Mouse (Mus musculus) layer of hippocampus, postnatal 10 days (tissue): ENCODE measurements around the gene Gm20388. TPM values are rescaled to one million over a fixed set of nuclear protein-coding genes. Genes with fewer than 3 reads are reported as not detected.
"Not testable (repeated sequence)": the region's sequence is repeated elsewhere in the genome, so short reads cannot be mapped to it uniquely, and the experiment has no call there.

Source experiments
- DNase-seq, 2 experiments: peaks; one replicate each; pipeline ENCODE4 v3.0.0; 2021; ENCODE audit warnings: low spot score in 2 of 2
- total RNA-seq, 2 experiments: library from RNA; stranded (reverse); gene quantifications; 2 replicates each; pipeline ENCODE4 v1.2.3; 2021

Gene Gm20388
- total RNA-seq, 2 experiments from 2014 or later: not detected

DNA sequence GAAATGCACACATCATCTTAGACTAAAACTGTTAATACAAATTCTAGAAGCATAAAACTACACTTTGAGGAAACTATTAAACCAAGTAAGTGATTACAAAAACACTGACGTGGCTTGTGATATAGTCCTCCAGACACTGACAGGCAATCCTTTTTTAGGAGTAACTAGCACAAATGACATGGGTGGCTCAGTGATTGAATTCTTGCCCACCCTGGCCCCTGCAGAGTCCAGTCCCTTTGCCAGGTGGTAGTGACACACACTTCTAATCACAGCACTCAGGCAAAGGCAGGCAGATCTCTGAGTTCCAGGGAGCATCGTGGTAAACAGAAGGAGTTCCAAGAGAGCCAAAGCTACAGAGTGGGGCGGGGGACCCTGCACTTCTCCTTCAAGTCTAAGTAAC, 3094.7 kb downstream of the Gm20388 start:
- DNase-seq: no peak

DNA sequence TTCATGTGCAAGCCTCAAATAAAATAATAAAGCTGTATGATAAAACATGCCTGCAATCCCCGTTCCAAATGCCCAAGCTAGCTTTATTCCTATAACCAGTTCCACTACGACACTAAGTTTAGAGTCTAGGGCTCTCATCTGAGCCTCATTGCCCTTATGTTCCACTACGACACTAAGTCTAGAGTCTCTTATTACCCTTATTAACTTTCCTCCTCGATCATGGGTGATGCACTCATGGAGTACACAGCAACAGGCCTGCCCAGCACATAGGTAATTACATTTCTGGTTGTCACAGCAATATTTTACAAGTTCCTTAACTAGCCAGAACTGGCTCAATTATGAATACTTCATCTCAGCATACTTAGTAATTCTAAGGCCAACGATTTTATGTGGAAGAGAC, 3095.2 kb downstream of the Gm20388 start:
- no peak for DNase-seq

DNA sequence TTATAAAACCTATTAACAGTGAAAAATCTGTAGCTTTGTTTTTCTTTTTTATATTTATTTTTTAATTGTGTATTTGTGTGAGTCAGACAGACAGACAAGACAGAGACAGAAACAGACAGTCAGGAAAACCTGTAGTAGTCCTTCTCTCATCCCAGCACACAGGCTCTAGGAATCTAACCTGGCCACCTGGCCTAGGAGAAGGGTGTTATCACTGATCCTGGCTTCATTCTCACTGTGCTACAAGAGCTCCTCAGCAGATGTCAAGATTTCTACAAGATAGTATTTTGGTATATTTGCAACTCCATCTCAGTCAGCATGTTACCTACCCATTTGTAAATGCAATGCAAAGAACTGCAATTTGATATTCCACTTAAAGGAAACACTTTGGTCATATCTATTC, 3100.7 kb downstream of the Gm20388 start:
- no peak for DNase-seq

DNA sequence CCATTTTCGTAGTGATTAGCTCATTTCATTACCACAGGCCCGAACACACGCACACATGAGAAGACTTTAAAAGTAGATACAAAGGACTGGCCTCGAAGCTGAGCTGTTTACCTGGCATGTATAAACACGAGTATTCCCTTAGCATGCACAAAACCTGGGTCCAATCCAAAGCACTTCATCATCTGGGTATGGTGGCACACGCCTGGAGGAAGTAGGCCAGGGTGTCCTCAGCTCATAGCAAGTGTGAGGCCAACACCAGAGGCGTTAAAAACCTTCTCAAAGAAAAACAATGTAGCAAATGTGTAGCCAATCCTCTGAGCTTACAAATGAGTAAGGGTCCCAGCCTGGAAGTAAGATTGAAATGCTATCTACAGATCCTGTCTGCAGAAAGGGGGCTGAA, 3103.8 kb downstream of the Gm20388 start:
- DNase-seq: no peak

DNA sequence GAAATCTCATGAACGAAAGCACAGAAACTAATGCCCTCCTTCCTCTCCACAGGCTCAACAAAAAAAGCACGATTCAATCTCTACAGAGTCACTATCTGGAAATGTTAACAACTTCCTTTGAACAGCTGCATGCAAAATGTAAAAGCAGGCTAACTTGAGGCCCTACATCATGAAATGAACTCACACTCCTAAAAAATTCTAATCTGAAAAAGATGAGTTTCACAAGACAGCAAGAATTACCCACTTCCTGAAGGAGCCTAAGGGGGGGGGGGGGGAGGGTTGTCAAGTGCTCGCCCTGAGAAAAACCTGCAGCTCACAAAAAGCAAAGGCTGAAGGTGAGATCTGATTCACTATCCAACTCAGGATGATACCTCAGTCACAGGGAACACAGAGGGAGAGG, 3104.4 kb downstream of the Gm20388 start:
- DNase-seq: no peak

DNA sequence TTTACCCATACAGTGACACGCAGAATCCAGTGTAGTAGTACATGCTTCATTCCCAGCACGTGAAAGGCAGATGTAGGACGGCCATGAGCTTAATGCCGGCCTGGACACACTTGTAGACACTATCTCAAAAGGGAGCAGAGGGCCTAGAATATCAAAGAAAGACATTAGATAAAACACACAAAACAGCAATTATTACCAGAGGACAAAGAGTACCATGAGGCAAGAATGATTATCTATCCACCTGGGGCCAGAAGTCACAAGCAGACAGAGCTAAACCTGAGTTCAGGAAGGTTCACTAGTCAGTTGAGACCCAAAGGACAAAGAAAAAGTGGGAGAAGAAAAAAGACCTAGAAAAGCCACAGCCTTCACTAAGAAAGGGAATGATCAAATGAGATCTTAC, 3106.5 kb downstream of the Gm20388 start:
- no peak for DNase-seq

DNA sequence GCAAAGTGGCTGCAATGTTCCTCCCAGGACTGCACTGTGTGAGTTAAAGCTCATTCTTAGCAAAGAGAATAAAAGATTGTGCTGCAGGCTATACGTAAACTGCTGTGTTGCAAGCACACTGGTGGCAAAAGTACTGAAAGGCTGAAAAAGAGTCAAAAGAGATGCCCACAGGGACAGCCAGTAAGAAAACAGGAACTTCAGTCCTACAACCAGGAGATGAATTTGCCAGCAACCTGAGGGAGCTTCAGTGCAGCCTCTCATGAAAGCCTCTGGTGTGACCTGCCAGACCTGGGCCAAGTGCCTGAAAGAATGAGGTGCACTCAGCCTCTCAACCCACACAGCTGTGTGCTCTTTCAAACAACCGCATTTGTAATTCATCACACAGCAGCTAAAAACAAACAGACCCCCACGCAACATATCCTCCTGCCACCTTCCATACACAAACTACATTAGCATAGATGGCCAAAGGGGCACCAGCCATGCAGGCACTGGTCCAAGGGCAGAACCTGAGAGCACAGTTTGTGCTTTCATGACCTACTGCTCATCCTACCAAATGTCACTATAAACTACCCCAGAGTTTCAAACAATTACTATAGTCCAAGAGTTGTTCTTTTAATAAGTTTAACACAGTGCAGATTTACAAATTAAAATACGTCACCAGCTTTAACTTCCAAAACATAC, 3108.0 kb downstream of the Gm20388 start:
- no peak for DNase-seq

DNA sequence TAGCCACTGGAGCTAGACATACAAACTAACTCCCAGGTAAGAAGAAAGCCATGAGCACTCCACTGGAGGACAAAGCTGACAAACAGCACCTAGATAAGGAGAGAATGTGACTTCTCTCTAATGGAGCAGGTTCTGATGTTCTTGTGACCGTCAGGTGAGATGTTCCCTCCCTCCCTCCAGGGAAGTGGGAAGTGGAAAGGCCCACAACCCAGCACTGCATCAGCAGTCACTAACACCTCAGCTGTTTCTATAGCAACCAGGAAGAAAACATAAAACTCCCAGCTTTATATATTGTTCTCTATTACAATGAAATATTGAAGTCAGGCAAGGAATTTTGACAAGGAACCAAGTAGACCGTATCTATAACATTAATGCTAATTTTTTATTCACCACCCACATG, 3109.4 kb downstream of the Gm20388 start:
- DNase-seq: no peak

DNA sequence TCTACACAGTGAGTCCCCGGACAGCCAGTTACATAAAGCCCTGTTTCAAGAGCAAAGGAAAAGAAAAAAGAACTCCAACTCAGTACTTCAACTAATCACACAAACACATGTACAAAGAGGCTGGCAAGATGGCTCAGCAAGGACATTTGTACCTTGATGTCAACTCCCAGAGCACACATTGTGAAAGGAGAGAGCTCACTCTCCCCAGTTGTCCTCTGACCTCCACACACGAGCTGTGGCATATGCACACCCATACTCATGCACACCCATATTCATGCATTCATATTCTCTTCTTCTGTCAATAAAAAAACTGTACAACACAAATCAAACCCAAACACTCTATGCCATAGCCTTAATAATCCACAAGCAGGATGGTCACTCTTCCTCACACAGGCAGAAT, 3110.2 kb downstream of the Gm20388 start:
- no peak for DNase-seq

DNA sequence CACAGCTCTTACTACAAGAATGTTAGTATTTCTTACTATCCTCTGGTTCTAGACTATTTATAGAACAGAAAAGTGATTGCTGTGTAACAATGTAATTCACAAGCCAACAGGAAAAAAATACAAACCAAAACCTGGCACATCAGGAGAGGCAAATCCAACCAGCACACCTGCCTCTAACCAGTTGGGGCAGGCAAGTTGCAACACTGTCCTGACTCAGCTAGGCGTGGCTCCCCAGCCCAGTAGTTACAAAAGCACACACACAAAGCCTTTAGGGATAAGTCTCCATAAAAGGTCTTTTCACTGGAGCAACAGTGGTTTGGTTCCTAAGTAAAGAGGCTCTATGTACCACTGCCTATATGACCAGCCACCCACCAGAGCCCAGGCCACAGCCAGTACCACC, 3110.6 kb downstream of the Gm20388 start:
- DNase-seq: no peak

DNA sequence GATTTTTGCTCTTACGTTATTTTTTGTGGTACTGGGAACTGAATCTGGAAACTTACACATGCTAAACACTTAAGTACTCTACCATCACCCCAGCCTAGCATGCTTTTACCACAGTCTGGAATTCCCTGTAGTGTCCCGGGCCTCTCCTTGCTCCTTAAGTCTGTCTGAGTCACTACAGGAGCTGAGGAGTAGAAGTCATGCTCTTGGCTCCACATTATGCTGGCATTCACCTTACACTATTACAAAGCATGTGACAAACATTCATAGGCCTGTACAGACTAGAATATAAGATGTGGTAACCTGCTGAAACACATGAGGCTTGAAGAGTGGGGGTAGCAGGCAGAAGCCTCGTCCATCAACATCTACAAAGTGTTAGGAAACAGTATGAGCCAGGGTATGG, 3112.1 kb downstream of the Gm20388 start:
- no peak for DNase-seq

DNA sequence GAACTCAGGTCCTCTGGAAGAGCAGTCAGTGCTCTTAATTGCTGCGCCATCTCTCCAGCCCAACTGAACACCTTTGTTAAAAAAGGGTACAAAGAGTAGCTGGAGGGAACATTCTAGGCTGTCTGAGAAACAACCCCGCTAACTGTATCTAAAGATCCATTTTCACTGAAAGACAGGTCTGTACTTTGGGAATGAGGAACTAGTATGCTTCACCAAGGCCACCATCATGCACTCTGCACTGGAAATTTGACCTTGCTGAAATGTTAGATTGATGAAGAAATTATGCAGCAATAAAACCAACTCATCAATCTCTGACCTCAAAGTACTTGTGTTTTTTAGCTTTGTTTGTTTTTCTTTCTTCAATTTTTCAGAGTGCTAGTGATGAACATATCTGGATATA, 3113.6 kb downstream of the Gm20388 start:
- no peak for DNase-seq

DNA sequence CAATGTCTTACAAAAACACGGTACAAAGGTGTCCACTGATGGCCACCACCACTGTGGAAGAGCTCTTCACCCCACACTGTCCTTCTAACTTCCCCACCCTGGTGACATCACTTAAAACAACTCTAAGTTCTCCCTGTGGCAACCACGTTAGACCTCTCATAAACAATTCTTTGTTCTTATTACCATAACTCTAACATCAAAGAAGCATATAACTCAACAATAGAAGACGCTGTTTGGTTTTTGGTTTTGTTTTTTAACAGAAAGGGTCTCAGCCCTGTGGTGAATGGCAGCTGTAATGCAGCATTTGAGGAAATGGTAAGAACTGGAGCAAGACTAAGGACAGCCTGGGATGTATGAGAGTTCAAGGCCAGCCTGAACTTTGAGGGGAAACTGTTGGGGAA, 3115.3 kb downstream of the Gm20388 start:
- DNase-seq: no peak

DNA sequence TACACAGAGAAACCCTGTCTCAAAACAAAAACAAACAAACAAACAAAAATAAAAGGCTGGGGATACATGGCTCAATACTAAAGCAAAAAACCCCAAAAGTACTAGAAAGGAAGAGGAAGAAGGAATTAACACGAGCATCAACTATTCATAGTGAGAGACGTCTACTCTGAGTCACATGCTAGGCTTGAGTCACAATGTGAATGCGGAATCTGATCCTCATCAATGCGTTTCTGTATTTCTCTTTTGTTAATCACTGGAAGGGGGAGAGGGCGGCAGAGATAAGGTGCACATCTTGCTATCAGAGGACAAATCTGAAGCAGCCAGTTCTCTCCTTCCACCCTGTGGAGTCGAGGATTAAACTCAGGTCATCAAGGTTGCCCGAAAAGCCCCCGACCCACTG, 3117.1 kb downstream of the Gm20388 start:
- DNase-seq: no peak

DNA sequence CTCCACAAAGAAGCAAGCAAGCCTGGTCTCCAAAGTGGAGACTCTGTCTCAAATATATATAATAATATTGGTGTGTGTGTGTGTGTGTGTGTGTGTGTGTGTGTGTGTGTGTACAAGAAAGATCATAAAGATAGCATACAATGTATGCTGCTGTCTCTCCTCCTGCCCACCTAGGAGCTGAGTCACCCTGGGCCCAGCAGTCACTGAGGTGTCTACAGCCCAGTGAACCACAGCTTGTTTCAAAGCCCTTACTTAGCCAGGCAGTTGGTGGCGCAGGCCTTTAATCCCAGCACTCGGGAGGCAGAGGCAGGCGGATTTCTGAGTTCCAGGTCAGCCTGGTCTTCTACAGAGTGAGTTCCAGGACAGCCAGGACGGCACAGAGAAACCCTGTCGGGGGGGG, 3119.4 kb downstream of the Gm20388 start:
- DNase-seq: not testable (repeated sequence)

DNA sequence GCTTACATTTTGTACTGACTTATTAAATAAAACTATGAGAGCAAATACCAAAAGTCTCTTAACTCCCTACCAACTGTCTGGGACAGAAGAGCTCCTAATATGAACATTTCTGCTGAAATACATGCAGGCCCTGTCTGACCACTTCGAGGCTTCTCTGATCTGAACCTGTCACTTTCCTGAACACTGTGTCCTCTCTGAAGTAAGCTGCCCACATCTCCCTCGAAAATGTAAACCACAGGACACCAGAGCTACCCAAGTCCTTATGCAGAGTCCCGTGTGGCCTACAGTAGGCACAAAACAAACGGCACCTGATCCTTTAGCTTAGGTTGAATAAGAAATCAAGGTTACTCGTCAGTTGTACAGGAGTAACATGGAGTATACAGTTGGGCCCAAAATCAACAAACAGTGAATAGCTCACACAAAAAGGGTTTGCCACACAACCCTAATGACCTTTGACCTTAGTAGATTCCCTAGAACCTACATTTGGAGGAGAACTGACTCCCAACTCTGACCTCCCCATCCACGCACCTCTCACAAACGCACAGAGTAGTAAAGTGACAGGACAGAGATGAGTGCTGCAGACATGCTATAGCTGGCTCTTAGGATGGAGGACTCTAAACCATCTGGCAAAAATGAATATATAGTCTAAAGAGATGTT, 3120.8 kb downstream of the Gm20388 start:
- no peak for DNase-seq

DNA sequence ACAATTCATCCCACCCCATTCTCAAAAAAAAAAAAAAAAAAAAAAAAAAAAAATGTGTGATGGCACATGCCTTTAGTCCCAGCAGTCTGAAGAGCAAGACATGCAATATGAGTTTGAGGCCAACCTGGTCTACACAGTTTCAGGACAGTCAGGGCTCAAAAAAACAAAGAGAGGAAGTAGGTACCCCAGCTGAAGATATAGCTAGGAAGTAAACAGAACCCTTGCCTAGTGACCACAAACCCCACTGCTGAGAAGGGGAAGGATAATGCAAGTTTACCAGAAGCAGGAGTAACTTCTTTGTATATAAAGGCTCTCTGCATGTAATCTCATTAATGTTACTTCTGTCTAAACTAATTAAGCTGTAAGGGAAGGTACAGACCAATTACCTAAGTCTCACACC, 3122.1 kb downstream of the Gm20388 start:
- DNase-seq: no peak

DNA sequence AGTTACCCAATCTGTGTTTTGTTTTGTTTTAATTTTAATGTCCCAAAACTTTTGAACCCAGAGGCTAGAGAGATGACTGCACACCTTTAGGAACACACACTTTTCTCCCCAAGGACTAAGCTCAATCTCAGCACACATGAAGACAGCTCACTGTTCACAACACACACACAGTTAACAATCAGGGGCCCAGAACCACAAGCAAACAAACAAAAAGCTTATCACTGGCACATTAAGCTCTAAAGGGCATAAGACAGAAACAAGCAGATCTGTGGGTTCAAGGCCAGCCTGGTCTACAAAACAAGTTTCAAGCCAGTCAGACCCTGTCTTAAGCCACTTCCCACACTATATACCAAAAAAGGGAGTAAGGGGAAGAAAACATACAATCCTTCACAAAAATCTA, 3122.8 kb downstream of the Gm20388 start:
- DNase-seq: no peak

DNA sequence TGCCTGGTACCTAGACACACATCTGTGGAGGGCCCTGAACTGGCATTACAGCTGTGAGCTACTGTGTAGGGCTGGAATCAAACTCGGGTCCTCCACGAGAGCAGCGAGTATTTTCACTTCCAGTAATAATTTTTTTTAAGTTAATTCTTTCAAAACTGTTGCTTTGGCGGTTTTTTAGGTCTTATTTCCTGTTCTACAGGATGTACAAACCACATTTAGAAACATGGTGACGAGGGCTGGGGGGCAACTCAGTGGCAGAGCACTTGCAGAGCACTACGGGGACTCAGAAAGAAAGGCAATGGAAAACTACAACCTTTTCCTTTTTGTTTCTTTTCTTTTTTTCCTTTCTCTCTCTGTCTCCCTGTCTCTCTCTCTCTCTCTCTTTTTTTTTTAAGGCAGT, 3123.5 kb downstream of the Gm20388 start:
- DNase-seq: no peak

DNA sequence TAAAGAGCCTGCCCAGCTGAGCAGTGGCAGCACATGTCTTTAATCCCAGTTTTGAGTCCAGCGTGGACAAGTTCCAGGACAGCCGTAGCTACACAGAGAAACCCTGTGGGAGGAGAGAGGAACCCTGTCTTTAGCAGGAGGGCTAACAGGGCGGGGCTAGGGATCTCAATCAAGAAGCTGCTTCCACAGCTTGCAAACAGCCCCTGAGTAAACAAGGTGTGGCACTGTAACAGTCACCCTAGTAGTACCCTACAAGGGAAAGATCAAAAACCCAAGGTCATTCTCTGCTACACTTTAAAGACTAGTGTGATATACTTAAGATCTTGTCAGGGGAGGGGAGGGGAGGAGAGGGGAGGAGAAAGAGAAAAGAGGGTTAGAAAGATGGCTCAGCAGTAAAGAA, 3126.3 kb downstream of the Gm20388 start:
- DNase-seq: no peak

DNA sequence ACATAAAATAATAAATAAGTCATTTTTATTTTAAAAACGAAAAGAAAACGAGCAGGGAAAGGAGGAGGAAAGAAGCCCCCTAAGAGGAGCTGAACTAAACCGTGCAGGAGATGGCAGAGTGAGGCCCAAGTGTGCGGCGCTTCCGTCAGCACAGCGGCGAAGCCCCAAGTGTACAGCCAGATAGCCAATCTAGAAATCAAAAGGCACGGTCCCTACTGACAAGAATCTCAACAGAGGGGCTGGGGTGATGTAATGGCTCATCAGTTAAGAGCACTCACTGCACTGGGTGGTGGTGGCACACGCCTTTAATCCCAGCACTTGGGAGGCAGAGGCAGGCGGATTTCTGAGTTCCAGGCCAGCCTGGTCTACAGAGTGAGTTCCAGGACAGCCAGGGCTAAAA, 3126.8 kb downstream of the Gm20388 start:
- no peak for DNase-seq

DNA sequence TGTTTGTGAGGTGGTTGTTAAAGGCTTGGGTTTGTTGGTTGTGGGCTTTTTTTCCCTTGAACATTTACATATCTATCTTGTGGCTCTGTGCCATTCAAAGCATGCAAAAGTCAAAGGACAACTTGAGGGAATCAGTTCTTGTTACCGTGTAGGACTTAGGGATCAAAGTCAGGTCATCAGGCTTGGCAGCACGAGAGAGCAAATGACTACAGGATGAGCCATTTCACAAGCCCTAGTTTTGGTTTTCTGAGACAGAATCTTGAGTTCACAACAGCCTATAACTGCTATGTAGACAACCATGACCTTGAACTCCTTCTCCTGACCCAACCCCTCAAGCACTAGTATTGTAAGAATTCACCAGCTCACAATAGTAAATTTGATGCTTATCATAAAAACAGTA, 3127.7 kb downstream of the Gm20388 start:
- no peak for DNase-seq

DNA sequence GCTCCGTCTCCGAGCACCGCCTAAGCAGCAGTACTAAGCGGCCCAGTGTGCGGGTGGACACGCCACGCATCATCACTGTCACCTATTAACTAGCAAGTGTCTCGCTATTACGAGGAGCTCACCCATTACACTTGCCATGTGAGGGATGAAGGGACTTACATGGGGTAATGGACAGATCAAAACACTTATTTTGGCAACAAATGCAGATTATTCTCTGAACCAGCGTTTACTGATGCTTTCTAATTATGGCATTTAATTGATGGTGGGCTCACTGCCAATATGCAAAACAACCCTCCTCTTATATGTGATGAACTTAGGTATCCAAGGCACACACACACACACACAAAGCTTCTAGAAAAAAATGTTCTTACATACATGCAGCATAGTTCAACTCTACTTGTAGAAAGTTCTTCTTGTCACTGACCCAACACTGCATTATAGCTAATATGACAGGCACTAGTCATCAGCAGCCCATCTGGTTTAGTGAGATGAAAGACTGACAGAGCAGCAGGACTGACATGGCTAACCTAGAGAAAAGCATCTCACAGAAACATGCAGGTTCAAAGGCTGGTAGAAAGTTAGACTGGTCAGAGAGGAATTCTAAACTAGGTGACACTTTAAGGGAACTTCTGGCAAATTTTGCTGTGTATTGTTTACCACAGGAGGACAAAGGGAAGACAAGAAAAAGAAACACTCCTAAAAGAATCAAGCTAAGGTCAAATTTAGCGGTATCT, 3128.9 kb downstream of the Gm20388 start:
- no peak for DNase-seq
